Mouse (Mus musculus): ENCODE data around the gene Rabggta. TPM values are rescaled to one million over a fixed set of nuclear protein-coding genes. Genes with fewer than 3 reads are reported as not detected.

Gene Rabggta
- polyA plus RNA-seq, 1 experiment from 2014 or later: 32.5 TPM

DNA sequence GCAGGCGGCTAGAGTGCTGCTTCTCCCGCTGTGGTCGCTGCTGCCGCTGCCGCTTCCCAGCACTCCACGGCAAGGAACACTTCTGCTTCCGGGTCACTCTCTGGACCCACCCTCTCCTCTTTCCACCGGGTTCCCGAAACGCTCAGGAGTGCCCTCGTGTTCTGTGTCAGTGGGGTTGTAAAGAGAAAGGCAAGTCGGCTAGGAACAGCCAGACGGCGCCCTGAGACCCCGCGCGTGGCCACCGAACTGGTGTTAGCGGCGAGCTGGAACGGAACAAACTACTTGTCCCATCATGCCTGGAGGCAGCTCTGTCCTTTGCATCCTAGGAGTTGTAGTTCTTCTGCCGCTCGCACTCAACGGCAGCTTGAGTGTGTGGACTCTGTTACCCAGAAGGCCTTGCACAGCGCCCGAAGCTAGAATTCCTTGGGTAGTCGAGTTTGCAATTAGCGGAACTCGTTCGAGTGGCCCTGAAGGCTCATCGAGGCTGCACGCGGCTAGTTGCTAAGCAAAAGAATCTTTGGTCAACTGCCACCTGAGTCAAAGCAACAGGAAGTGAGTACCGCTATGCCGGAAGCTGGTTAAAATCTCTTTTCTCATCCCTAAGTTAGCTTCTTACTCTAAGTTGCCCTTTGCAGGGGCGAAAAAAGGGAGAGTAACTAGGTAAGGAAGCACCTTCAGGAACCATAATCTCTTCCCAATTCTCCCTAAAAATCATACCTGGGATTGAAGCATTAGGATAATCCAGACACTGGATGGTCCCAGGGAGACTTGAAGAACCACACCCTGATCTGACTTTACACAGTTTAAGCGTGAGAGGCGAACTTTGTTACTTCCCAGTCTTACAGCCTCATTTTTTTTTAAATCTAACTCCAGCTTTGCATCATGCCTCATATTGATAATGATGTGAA is 50.0 kb downstream of the Rabggta start, which contains the start of the genes Gmpr2 and Nedd8:
TSS of gene Gmpr2 (plus strand) at position 109 of the 908 bp plus-strand sequence.
TSS of gene Nedd8 (minus strand) at position 292 of the 908 bp plus-strand sequence.
- no peaks in the 10 kb centered on the region for H3K27me3 ChIP-seq (replicated peaks; ENCODE audit: insufficient read depth, low read length)
- WGBS: under 1% methylated on average over 38 of the region's 38 CpGs
- DNase-seq (ENCODE audit: low spot score) (peak; percentile 99), ATAC-seq (peak; percentile 99)
- no peaks in the 10 kb centered on the region for H3K9me3 ChIP-seq (ENCODE audit: low read length)
- H3K27ac ChIP-seq (ENCODE audit: low read length): peak within 1 kb of the TSS; percentile 75
- H3K4me2 ChIP-seq (replicated peaks; ENCODE audit: low read depth, low read length): peak within 1 kb of the TSS; percentile 83
- TF ChIP-seq CTCF (IDR thresholded peaks at IDR 0.05): peak; percentile 12; the same call in 1 of the 2 replicates
- peak; percentile 30; the same call in 1 of the 2 replicates for TF ChIP-seq EP300 (IDR thresholded peaks at IDR 0.05)
- 0 out of 2 replicates have a peak, but pooled peaks cover 4% of the 10 kb centered on the region for H3K36me3 ChIP-seq (ENCODE audit: insufficient read depth, low read length)
- peak within 1 kb of the TSS; percentile 87 for H3K9ac ChIP-seq (replicated peaks; ENCODE audit: low read depth)
- peaks cover 4% of the 10 kb centered on the region; the same call in 1 of the 2 replicates for H3K4me1 ChIP-seq (ENCODE audit: insufficient read depth, low read depth, low read length)
- peak within 1 kb of the TSS; percentile 84 for H3K4me3 ChIP-seq (ENCODE audit: low read depth, low read length)

DNA sequence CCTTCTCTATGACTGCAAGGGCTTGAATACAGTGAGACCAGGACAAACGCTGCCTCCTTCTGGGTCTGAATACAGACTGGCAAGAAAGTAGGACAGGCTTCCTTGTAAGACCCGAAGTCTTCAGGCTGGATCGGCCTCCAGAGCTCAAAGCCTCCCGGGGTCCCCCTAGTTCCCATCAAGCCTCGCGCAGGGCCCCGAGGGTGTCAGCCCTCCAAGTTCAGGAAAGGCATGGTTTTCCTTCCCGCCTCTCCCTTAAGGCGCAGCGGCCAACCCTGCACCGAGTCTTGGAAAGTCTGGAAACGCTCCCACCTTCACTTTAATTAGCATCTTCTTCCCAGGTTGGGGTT is 50.6 kb downstream of the Rabggta start:
- Histone ChIP-seq H3K9me3 (ENCODE audit: low read length) (no peaks in the 10 kb centered on the region), H3K4me2 (replicated peaks; ENCODE audit: low read depth, low read length) (peak overlapping the region; percentile 83), H3K4me1 (ENCODE audit: insufficient read depth, low read depth, low read length) (peaks cover 4% of the 10 kb centered on the region; the same call in 1 of the 2 replicates), H3K9ac (replicated peaks; ENCODE audit: low read depth) (peak overlapping the region; percentile 87), H3K27ac (ENCODE audit: low read length) (peak overlapping the region; percentile 75), H3K27me3 (replicated peaks; ENCODE audit: insufficient read depth, low read length) (no peaks in the 10 kb centered on the region), H3K36me3 (ENCODE audit: insufficient read depth, low read length) (no peaks in the 10 kb centered on the region), H3K4me3 (ENCODE audit: low read depth, low read length) (peak overlapping the region; percentile 84)
- ATAC-seq: peak; percentile 32
- no peak for DNase-seq (ENCODE audit: low spot score)
- whole genome bisulfite sequencing: under 1% methylated on average over 12 of the region's 12 CpGs
- no peak for TF ChIP-seq CTCF (IDR thresholded peaks at IDR 0.05)
- no peak for TF ChIP-seq EP300 (IDR thresholded peaks at IDR 0.05)

Other genes with a start within 250 kb of the Rabggta start
- 54.8 and 57.5 TPM in 2 replicates for gene Dhrs4, start 243.5 kb downstream of the Rabggta start, polyA plus RNA-seq (2015; fragmentation: Nextera tagmentation; extraction: Ambion mirVana)
- 0.23 and 0.42 TPM in 2 replicates for gene Carmil3, start 231.6 kb downstream of the Rabggta start, polyA plus RNA-seq (2015; fragmentation: Nextera tagmentation; extraction: Ambion mirVana)
- not detected in 2 replicates for gene Cpne6, start 211.8 kb downstream of the Rabggta start, polyA plus RNA-seq (2015; fragmentation: Nextera tagmentation; extraction: Ambion mirVana)
- not detected in 2 replicates for gene Nrl, start 197.3 kb downstream of the Rabggta start, polyA plus RNA-seq (2015; fragmentation: Nextera tagmentation; extraction: Ambion mirVana)
- gene Pck2, start 182.0 kb downstream of the Rabggta start, polyA plus RNA-seq (2015; fragmentation: Nextera tagmentation; extraction: Ambion mirVana): 37.4 and 37.6 TPM in 2 replicates
- 93.4 and 95.3 TPM in 2 replicates for gene Dcaf11, start 162.3 kb downstream of the Rabggta start, polyA plus RNA-seq (2015; fragmentation: Nextera tagmentation; extraction: Ambion mirVana)
- gene A730061H03Rik, start 161.9 kb downstream of the Rabggta start, polyA plus RNA-seq (2015; fragmentation: Nextera tagmentation; extraction: Ambion mirVana): 1.8 and 2.3 TPM in 2 replicates
- 1.3 and 1.5 TPM in 2 replicates for gene Fitm1, start 146.6 kb downstream of the Rabggta start, polyA plus RNA-seq (2015; fragmentation: Nextera tagmentation; extraction: Ambion mirVana)
- gene Psme1, start 144.1 kb downstream of the Rabggta start, polyA plus RNA-seq (2015; fragmentation: Nextera tagmentation; extraction: Ambion mirVana): 215 and 219 TPM in 2 replicates
- gene Emc9, start 137.0 kb downstream of the Rabggta start, polyA plus RNA-seq (2015; fragmentation: Nextera tagmentation; extraction: Ambion mirVana): 18.3 and 18.9 TPM in 2 replicates
- gene Psme2, start 131.2 kb downstream of the Rabggta start, polyA plus RNA-seq (2015; fragmentation: Nextera tagmentation; extraction: Ambion mirVana): 308 and 312 TPM in 2 replicates
- 17.4 and 24.1 TPM in 2 replicates for gene Rnf31, start 130.6 kb downstream of the Rabggta start, polyA plus RNA-seq (2015; fragmentation: Nextera tagmentation; extraction: Ambion mirVana)
- 26.2 and 29.5 TPM in 2 replicates for gene Irf9, start 118.7 kb downstream of the Rabggta start, polyA plus RNA-seq (2015; fragmentation: Nextera tagmentation; extraction: Ambion mirVana)
- gene Rec8, start 104.2 kb downstream of the Rabggta start, polyA plus RNA-seq (2015; fragmentation: Nextera tagmentation; extraction: Ambion mirVana): 4.4 and 4.7 TPM in 2 replicates
- 25.5 and 25.9 TPM in 2 replicates for gene Ipo4, start 86.3 kb downstream of the Rabggta start, polyA plus RNA-seq (2015; fragmentation: Nextera tagmentation; extraction: Ambion mirVana)
- gene Gm49378, start 84.4 kb downstream of the Rabggta start, polyA plus RNA-seq (2015; fragmentation: Nextera tagmentation; extraction: Ambion mirVana): 1.2 and 2.0 TPM in 2 replicates
- 84.3 and 91.1 TPM in 2 replicates for gene Tm9sf1, start 78.5 kb downstream of the Rabggta start, polyA plus RNA-seq (2015; fragmentation: Nextera tagmentation; extraction: Ambion mirVana)
- 0.58 and 0.61 TPM in 2 replicates for gene Tssk4, start 72.1 kb downstream of the Rabggta start, polyA plus RNA-seq (2015; fragmentation: Nextera tagmentation; extraction: Ambion mirVana)
- 46.2 and 47.6 TPM in 2 replicates for gene Mdp1, start 61.8 kb downstream of the Rabggta start, polyA plus RNA-seq (2015; fragmentation: Nextera tagmentation; extraction: Ambion mirVana)
- gene Gmpr2, start 50.3 kb downstream of the Rabggta start, polyA plus RNA-seq (2015; fragmentation: Nextera tagmentation; extraction: Ambion mirVana): 34.0 and 38.6 TPM in 2 replicates
- gene Nedd8, start 50.1 kb downstream of the Rabggta start, polyA plus RNA-seq (2015; fragmentation: Nextera tagmentation; extraction: Ambion mirVana): 369 and 396 TPM in 2 replicates
- 18.8 and 19.9 TPM in 2 replicates for gene Tinf2, start 40.4 kb downstream of the Rabggta start, polyA plus RNA-seq (2015; fragmentation: Nextera tagmentation; extraction: Ambion mirVana)
- 14.2 and 20.6 TPM in 2 replicates for gene Tgm1, start 8.3 kb downstream of the Rabggta start, polyA plus RNA-seq (2015; fragmentation: Nextera tagmentation; extraction: Ambion mirVana)
- 74.1 and 83.5 TPM in 2 replicates for gene Dhrs1, start 23.4 kb upstream of the Rabggta start, polyA plus RNA-seq (2015; fragmentation: Nextera tagmentation; extraction: Ambion mirVana)
- gene Nop9, start 23.4 kb upstream of the Rabggta start, polyA plus RNA-seq (2015; fragmentation: Nextera tagmentation; extraction: Ambion mirVana): 16.2 and 19.5 TPM in 2 replicates
- gene Cideb, start 36.2 kb upstream of the Rabggta start, polyA plus RNA-seq (2015; fragmentation: Nextera tagmentation; extraction: Ambion mirVana): 0.65 and 1.3 TPM in 2 replicates
- 0.77 and 0.97 TPM in 2 replicates for gene Ltb4r2, start 39.2 kb upstream of the Rabggta start, polyA plus RNA-seq (2015; fragmentation: Nextera tagmentation; extraction: Ambion mirVana)
- 4.1 and 4.6 TPM in 2 replicates for gene Ltb4r1, start 43.7 kb upstream of the Rabggta start, polyA plus RNA-seq (2015; fragmentation: Nextera tagmentation; extraction: Ambion mirVana)
- 29.3 and 33.3 TPM in 2 replicates for gene Adcy4, start 61.8 kb upstream of the Rabggta start, polyA plus RNA-seq (2015; fragmentation: Nextera tagmentation; extraction: Ambion mirVana)
- gene Ripk3, start 66.6 kb upstream of the Rabggta start, polyA plus RNA-seq (2015; fragmentation: Nextera tagmentation; extraction: Ambion mirVana): 16.2 and 24.2 TPM in 2 replicates
- gene Nfatc4, start 100.9 kb upstream of the Rabggta start, polyA plus RNA-seq (2015; fragmentation: Nextera tagmentation; extraction: Ambion mirVana): 17.1 and 18.1 TPM in 2 replicates
- 4.2 and 4.7 TPM in 2 replicates for gene Nynrin, start 131.7 kb upstream of the Rabggta start, polyA plus RNA-seq (2015; fragmentation: Nextera tagmentation; extraction: Ambion mirVana)
- gene Cbln3, start 162.1 kb upstream of the Rabggta start, polyA plus RNA-seq (2015; fragmentation: Nextera tagmentation; extraction: Ambion mirVana): 0.26 and 0.44 TPM in 2 replicates
- gene Khnyn, start 162.7 kb upstream of the Rabggta start, polyA plus RNA-seq (2015; fragmentation: Nextera tagmentation; extraction: Ambion mirVana): 10.1 and 11.7 TPM in 2 replicates
- gene Sdr39u1, start 178.0 kb upstream of the Rabggta start, polyA plus RNA-seq (2015; fragmentation: Nextera tagmentation; extraction: Ambion mirVana): 43.0 and 46.3 TPM in 2 replicates
- gene Cma1, start 222.4 kb upstream of the Rabggta start, polyA plus RNA-seq (2015; fragmentation: Nextera tagmentation; extraction: Ambion mirVana): 7.6 and 10.4 TPM in 2 replicates
- not detected in 2 replicates for gene Cma2, start 228.7 kb upstream of the Rabggta start, polyA plus RNA-seq (2015; fragmentation: Nextera tagmentation; extraction: Ambion mirVana)